Mouse (Mus musculus) bone marrow macrophage, adult 2 months (primary cell): ENCODE measurements around the gene Tab1. TPM values are rescaled to one million over a fixed set of nuclear protein-coding genes. Genes with fewer than 3 reads are reported as not detected.
"Not testable (repeated sequence)": the region's sequence is repeated elsewhere in the genome, so short reads cannot be mapped to it uniquely, and the experiment has no call there.

Source experiments
- H3K27ac ChIP-seq: 2 replicates; pipeline ENCODE4 v1.5.1; 2012; ENCODE audit warnings: low read depth, low read length; ENCODE audit not compliant: insufficient read depth
- H3K4me1 ChIP-seq: 2 replicates; pipeline ENCODE4 v1.6.1; 2012; ENCODE audit warnings: low read length; ENCODE audit not compliant: control insufficient read depth, insufficient read depth
- H3K4me3 ChIP-seq: 2 replicates; pipeline ENCODE4 v1.5.1; 2012; ENCODE audit warnings: mild to moderate bottlenecking, low read length, moderate library complexity; ENCODE audit not compliant: insufficient read depth
- CTCF ChIP-seq: IDR thresholded peaks from 2 replicates; pipeline ENCODE4 v1.5.1; 2012; ENCODE audit warnings: low read depth, mild to moderate bottlenecking, low read length, moderate library complexity
- POLR2A ChIP-seq: IDR thresholded peaks from 2 replicates; pipeline ENCODE4 v1.6.1; 2012; ENCODE audit warnings: mild to moderate bottlenecking, low read depth, low read length, borderline replicate concordance
- polyA plus RNA-seq: library from polyadenylated mRNA; stranded (reverse); fragments of >200 nt; gene quantifications from 2 replicates; pipeline ENCODE4 v1.2.4, GENCODE M21; 2012; ENCODE audit not compliant: missing spikeins, insufficient read depth, insufficient read length

Tab1 gene
- polyA plus RNA-seq, 1 experiment = 19.2 TPM

- Histone ChIP-seq H3K4me3 (no peak overlapping the region), H3K27ac (no peak overlapping the region), H3K4me1 (peaks cover 18% of the 10 kb centered on the region)
- no peak for TF ChIP-seq CTCF
- TF ChIP-seq POLR2A = no peak
Measured at GRCm38 (mm10) chr15:80119076-80119475, 13.9 kb upstream of the Tab1 start.

GRCm38 (mm10) chr15:80121721-80122325, 11.1 kb upstream of the Tab1 start:
- Histone ChIP-seq H3K4me1 (peaks cover 9% of the 10 kb centered on the region), H3K27ac (no peak overlapping the region), H3K4me3 (no peak overlapping the region)
- TF ChIP-seq POLR2A (no peak), CTCF (no peak)

GRCm38 (mm10) chr15:80122431-80122830, 10.5 kb upstream of the Tab1 start:
- H3K4me1 ChIP-seq, H3K27ac ChIP-seq, H3K4me3 ChIP-seq: not testable (repeated sequence)

- Histone ChIP-seq H3K27ac (no peak overlapping the region), H3K4me3 (no peak overlapping the region), H3K4me1 (no peaks in the 10 kb centered on the region; the same call in none of the 2 replicates)
- no peak for TF ChIP-seq POLR2A
- no peak for TF ChIP-seq CTCF
Measured at GRCm38 (mm10) chr15:80124651-80125050, 8.3 kb upstream of the Tab1 start.

- no peak overlapping the region for H3K4me3 ChIP-seq
- 0 out of 2 replicates have a peak, but pooled peaks have one; percentile 10 for TF ChIP-seq CTCF
- TF ChIP-seq POLR2A = no peak
- H3K27ac ChIP-seq = no peak overlapping the region
- peaks cover 5% of the 10 kb centered on the region for H3K4me1 ChIP-seq
Measured at GRCm38 (mm10) chr15:80127191-80127590, 5.7 kb upstream of the Tab1 start.

GRCm38 (mm10) chr15:80129982-80130381, 2.9 kb upstream of the Tab1 start:
- Histone ChIP-seq H3K4me1 (peaks cover 17% of the 10 kb centered on the region), H3K27ac (no peak overlapping the region), H3K4me3 (no peak overlapping the region)
- TF ChIP-seq POLR2A (no peak), CTCF (no peak)

GRCm38 (mm10) chr15:80130689-80131088, 2.2 kb upstream of the Tab1 start:
- H3K4me1 ChIP-seq = peaks cover 17% of the 10 kb centered on the region
- TF ChIP-seq POLR2A (no peak), CTCF (no peak)
- no peak overlapping the region for H3K4me3 ChIP-seq
- H3K27ac ChIP-seq = no peak overlapping the region

GRCm38 (mm10) chr15:80131421-80131820, 1.5 kb upstream of the Tab1 start:
- Histone ChIP-seq H3K4me1 (peaks cover 21% of the 10 kb centered on the region), H3K4me3 (no peak overlapping the region), H3K27ac (no peak overlapping the region)
- TF ChIP-seq CTCF (no peak), POLR2A (no peak)

GRCm38 (mm10) chr15:80132452-80132851, 475 bp upstream of the Tab1 start:
- Histone ChIP-seq H3K4me3 (peak overlapping the region; percentile 42), H3K4me1 (peaks cover 23% of the 10 kb centered on the region), H3K27ac (no peak overlapping the region)

GRCm38 (mm10) chr15:80133682-80134449, 939 bp downstream of the Tab1 start:
- peaks cover 30% of the 10 kb centered on the region for H3K4me1 ChIP-seq
- H3K4me3 ChIP-seq = peak overlapping the region; percentile 73
- H3K27ac ChIP-seq = peak overlapping the region; percentile 93
- TF ChIP-seq POLR2A (no peak), CTCF (no peak)

More at GRCm38 (mm10) chr15:80132452-80132851, 475 bp upstream of the Tab1 start:
- TF ChIP-seq POLR2A (no peak), CTCF (no peak)

- peak overlapping the region; percentile 73 for H3K4me3 ChIP-seq
Measured at GRCm38 (mm10) chr15:80134450-80134847, 1.5 kb downstream of the Tab1 start.

More at GRCm38 (mm10) chr15:80134450-80134847, 1.5 kb downstream of the Tab1 start:
- peak overlapping the region; percentile 93 for H3K27ac ChIP-seq
- no peak for TF ChIP-seq POLR2A
- no peak for TF ChIP-seq CTCF
- H3K4me1 ChIP-seq = peaks cover 30% of the 10 kb centered on the region
